8 mouse cellular contexts compared by ENCODE assay signal in genomic region chrX:50616920-50617319, GRCm38 (mm10).
DNase-seq lines count a peak whose midpoint lies in the region; ATAC-seq and TF ChIP-seq lines count a peak whose summit lies in the region.
"Not testable (repeated sequence)": the region's sequence is repeated elsewhere in the genome, so short reads cannot be mapped to it uniquely, and the experiment has no call there.

No protein-coding gene starts in this region.

- ATAC-seq in kidney, embryonic 15.5 days (replicated peaks; ENCODE audit: low FRiP score); liver, embryonic 12.5 days; midbrain, embryonic 13.5 days: not testable (repeated sequence)

- H3K27me3 ChIP-seq in E14TG2a.4 (ENCODE audit: insufficient read depth, low read length); hindbrain, embryonic 10.5 days (ENCODE audit: insufficient read depth, poor library complexity, severe bottlenecking); kidney, embryonic 15.5 days; liver, embryonic 12.5 days (replicated peaks); midbrain, embryonic 13.5 days: not testable (repeated sequence)

- not testable (repeated sequence) for H3K9ac ChIP-seq in kidney, embryonic 15.5 days; liver, embryonic 12.5 days; midbrain, embryonic 13.5 days (replicated peaks)

- peaks cover 33% of the 10 kb centered on the region for H3K4me1 ChIP-seq in E14TG2a.4 (replicated peaks; ENCODE audit: low read depth, low read length)
- H3K4me1 ChIP-seq in hindbrain, embryonic 10.5 days (replicated peaks); kidney, embryonic 15.5 days; midbrain, embryonic 13.5 days (replicated peaks): not testable (repeated sequence)
- peaks cover 13% of the 10 kb centered on the region for H3K4me1 ChIP-seq in liver, embryonic 12.5 days

- peak overlapping the region; percentile 46 for H3K4me2 ChIP-seq in kidney, embryonic 15.5 days
- peak overlapping the region; percentile 39 for H3K4me2 ChIP-seq in liver, embryonic 12.5 days
- H3K4me2 ChIP-seq in midbrain, embryonic 13.5 days (replicated peaks): not testable (repeated sequence)

- not testable (repeated sequence) for H3K4me3 ChIP-seq in E14TG2a.4 (replicated peaks; ENCODE audit: low read length); hindbrain, embryonic 10.5 days; midbrain, embryonic 13.5 days (replicated peaks)
- H3K4me3 ChIP-seq in gastrocnemius, adult 2 months: peak overlapping the region; percentile 69
- peak overlapping the region; percentile 22 for H3K4me3 ChIP-seq in kidney, embryonic 15.5 days (replicated peaks)
- H3K4me3 ChIP-seq in liver, embryonic 12.5 days: peak overlapping the region; percentile 32; the same call in 1 of the 2 replicates

- not testable (repeated sequence) for H3K9me3 ChIP-seq in E14TG2a.4 (ENCODE audit: low read length); hindbrain, embryonic 10.5 days; kidney, embryonic 15.5 days (replicated peaks); liver, embryonic 12.5 days (replicated peaks); midbrain, embryonic 13.5 days

- intact Hi-C loops in gastrocnemius, adult 2 months (cut with DNase I): not testable (repeated sequence)

- peak overlapping the region; percentile 80 for H3K27ac ChIP-seq in gastrocnemius, adult 2 months
- peak overlapping the region; percentile 56; the same call in 1 of the 2 replicates for H3K27ac ChIP-seq in hindbrain, embryonic 10.5 days
- not testable (repeated sequence) for H3K27ac ChIP-seq in kidney, embryonic 15.5 days; liver, embryonic 12.5 days
- peak overlapping the region; percentile 60 for H3K27ac ChIP-seq in midbrain, embryonic 13.5 days

- 66% methylated on average over 8 of the region's 8 CpGs for WGBS in hindbrain, embryonic 10.5 days
- WGBS in kidney, embryonic 15.5 days: 56% methylated on average over 8 of the region's 8 CpGs
- 54% methylated on average over 8 of the region's 8 CpGs for WGBS in liver, embryonic 12.5 days (ENCODE audit: insufficient replicate concordance)
- 62% methylated on average over 8 of the region's 8 CpGs for WGBS in midbrain, embryonic 13.5 days

- peak; percentile 83 for DNase-seq in cerebellum, adult 8-10 months
- DNase-seq in gastrocnemius, adult 2 months: not testable (repeated sequence)
- peak; percentile 23 for DNase-seq in hindbrain, embryonic 10.5 days (ENCODE audit: low spot score)
- peak; percentile 78 for DNase-seq in spleen, adult 12 weeks (ENCODE audit: low spot score)

- peaks cover 47% of the 10 kb centered on the region for H3K36me3 ChIP-seq in E14TG2a.4 (ENCODE audit: insufficient read depth, low read length)
- peaks cover 39% of the 10 kb centered on the region for H3K36me3 ChIP-seq in hindbrain, embryonic 10.5 days
- H3K36me3 ChIP-seq in kidney, embryonic 15.5 days: peaks cover 33% of the 10 kb centered on the region
- H3K36me3 ChIP-seq in liver, embryonic 12.5 days; midbrain, embryonic 13.5 days: not testable (repeated sequence)

- 0 out of 2 replicates have a peak, but pooled peaks have one; percentile 8 for TF ChIP-seq CTCF in E14TG2a.4 (conservative IDR thresholded peaks at IDR 0.05; ENCODE audit: low read length)
- peak; percentile 62 for TF ChIP-seq CTCF in gastrocnemius, adult 2 months (IDR thresholded peaks at IDR 0.05)
